In genomic region chr3:52045221-52045641, GRCm38 (mm10) we compare ENCODE assay signal across 9 mouse cellular contexts. TPM values are rescaled to one million over a fixed set of nuclear protein-coding genes. Genes with fewer than 3 reads are reported as not detected.
DNase-seq lines count a peak whose midpoint lies in the region; ATAC-seq lines count a peak whose summit lies in the region.
"Had no signal": no experiment of that assay in that cellular context is flagged by ENCODE, and none has a peak within 500 bp of the region (broad histone marks: within the 10 kb centered on the region; RNA-seq: fewer than 3 reads in every experiment).

No protein-coding gene starts in this region.

- 16% methylated on average over 6 of the region's 6 CpGs for WGBS in heart, embryonic 13.5 days
- 8% methylated on average over 6 of the region's 6 CpGs for WGBS in neural tube, embryonic 11.5 days

- 0 out of 2 replicates have a peak, but pooled peaks cover 3% of the 10 kb centered on the region for H3K27me3 ChIP-seq in heart, embryonic 13.5 days (replicated peaks)
- H3K27me3 ChIP-seq in neural tube, embryonic 11.5 days (ENCODE audit: control insufficient read depth, insufficient read depth, low read length) = no peaks in the 10 kb centered on the region
- H3K27me3 ChIP-seq: CH12.LX had no signal

- H3K4me1 ChIP-seq in heart, embryonic 13.5 days = peaks cover 52% of the 10 kb centered on the region
- H3K4me1 ChIP-seq in neural tube, embryonic 11.5 days (ENCODE audit: control insufficient read depth, insufficient read depth, low read length) = peaks cover 30% of the 10 kb centered on the region

- H3K36me3 ChIP-seq in heart, embryonic 13.5 days = no peaks in the 10 kb centered on the region
- H3K36me3 ChIP-seq in neural tube, embryonic 11.5 days (ENCODE audit: control insufficient read depth, insufficient read depth, low read length) = no peaks in the 10 kb centered on the region

- intact Hi-C loops in gastrocnemius, postnatal 36 days (cut with DNase I) = loop anchor here (5.0 to 10.0 kb wide), 2 partner anchors 57 to 340 kb away; no protein-coding TSS in a partner anchor

- H3K4me2 ChIP-seq in heart, embryonic 13.5 days = peak overlapping the region; percentile 73
- H3K4me2 ChIP-seq in neural tube, embryonic 11.5 days (ENCODE audit: low read depth) = peak overlapping the region; percentile 50

- H3K9me3 ChIP-seq in heart, embryonic 13.5 days = no peaks in the 10 kb centered on the region
- H3K9me3 ChIP-seq in neural tube, embryonic 11.5 days (ENCODE audit: control insufficient read depth, low read length) = no peaks in the 10 kb centered on the region

- ATAC-seq in heart, embryonic 13.5 days (ENCODE audit: extremely low read depth, insufficient number of reproducible peaks, low FRiP score, low TSS enrichment) = no peak
- no peak for ATAC-seq in neural tube, embryonic 11.5 days (ENCODE audit: insufficient read depth, low FRiP score, low TSS enrichment)

- H3K9ac ChIP-seq in heart, embryonic 13.5 days = peak overlapping the region; percentile 71
- H3K9ac ChIP-seq in neural tube, embryonic 11.5 days (ENCODE audit: low read length) = peak overlapping the region; percentile 26; the same call in 1 of the 2 replicates

- DNase-seq in kidney, adult 18-20 months = peak; percentile 26
- no peak for DNase-seq in kidney, adult 8-10 months
- DNase-seq in cerebellum, adult 9-10 months = peak; percentile 69
- peak; percentile 35 to 43 for DNase-seq in kidney, postnatal 25 days
- DNase-seq in neural tube, embryonic 11.5 days (ENCODE audit: low spot score) = peak; percentile 50
- DNase-seq in spleen, adult 18-20 months = no peak
- DNase-seq in gastrocnemius, postnatal 36 days = no peak

- peak overlapping the region; percentile 46 for H3K4me3 ChIP-seq in heart, embryonic 13.5 days
- H3K4me3 ChIP-seq in neural tube, embryonic 11.5 days (ENCODE audit: low read depth, low read length) = no peak overlapping the region

- peak overlapping the region; percentile 97 for H3K27ac ChIP-seq in heart, embryonic 13.5 days (replicated peaks)
- peak overlapping the region; percentile 85 for H3K27ac ChIP-seq in neural tube, embryonic 11.5 days (ENCODE audit: low read depth, low read length)

RNA-seq across cellular contexts. Expression of gene Maml3, which starts 59.6 kb away (rescaled TPM):
- 2.1 and 2.4 TPM in 2 replicates for polyA plus RNA-seq in heart, embryonic 13.5 days (2015; fragmentation: Nextera tagmentation; extraction: Ambion mirVana)
- polyA plus RNA-seq in neural tube, embryonic 11.5 days (2014; fragmentation: Nextera tagmentation; extraction: Ambion mirVana) = 7.8 and 8.1 TPM in 2 replicates
- 1 to 10 TPM; 1.9 to 2.6 TPM for total RNA-seq in gastrocnemius, postnatal 36 days (2021)

Comparison
In these comparisons a context has a peak if more than half of its experiments do, and no peak if none do; other contexts are left out.
1. DNase-seq: peak in kidney, adult 18-20 months (single experiment), cerebellum, adult 9-10 months (single experiment), kidney, postnatal 25 days (2 of 2) and neural tube, embryonic 11.5 days (single experiment); none in kidney, adult 8-10 months (0 of 2), spleen, adult 18-20 months (0 of 2) and gastrocnemius, postnatal 36 days (0 of 2).